Mouse (Mus musculus): ENCODE measurements around the gene Ltbr.
"Not testable (repeated sequence)": the region's sequence is repeated elsewhere in the genome, so short reads cannot be mapped to it uniquely, and the experiment has no call there.

Gene Ltbr

DNA sequence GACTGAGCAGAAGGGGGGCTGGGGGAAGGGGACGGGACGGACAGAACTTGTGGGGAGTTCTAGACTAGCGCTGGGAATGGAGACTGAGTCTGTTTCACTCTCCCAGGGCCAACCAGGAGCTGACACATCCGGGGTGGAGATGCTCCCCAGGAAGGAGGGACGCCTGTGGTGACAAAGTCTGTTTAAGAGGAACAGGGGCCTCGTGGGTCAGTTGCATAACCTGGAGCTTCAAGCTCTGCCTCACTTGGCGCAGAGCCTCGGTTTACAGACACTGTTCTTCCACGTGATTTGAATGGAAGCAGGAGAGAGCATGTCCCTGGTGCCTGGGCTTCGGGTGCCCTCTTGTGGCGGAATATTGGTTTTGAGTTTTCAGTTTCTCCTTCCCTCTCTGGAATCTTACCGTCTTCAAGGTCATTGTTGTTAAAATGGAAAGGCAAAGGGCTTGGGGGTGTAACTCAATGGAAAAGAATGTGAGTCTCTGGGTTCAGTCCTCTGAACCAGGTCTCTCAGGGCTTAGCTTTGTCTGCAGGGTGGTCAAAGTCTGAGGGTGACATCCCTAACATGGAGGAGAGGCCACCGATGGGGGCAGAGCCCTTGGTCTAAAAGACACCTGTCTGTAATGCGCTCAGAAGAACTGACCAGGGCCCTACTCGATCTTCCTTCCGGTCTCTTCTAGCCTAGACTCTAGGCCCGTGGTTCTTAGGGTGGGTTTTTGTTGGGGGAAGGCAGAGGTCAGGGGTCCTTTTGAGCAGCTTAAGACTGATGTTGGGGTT lies 42.0 kb downstream of the Ltbr start:
- peak; percentile 89 for DNase-seq (ENCODE audit: low read depth)

DNA sequence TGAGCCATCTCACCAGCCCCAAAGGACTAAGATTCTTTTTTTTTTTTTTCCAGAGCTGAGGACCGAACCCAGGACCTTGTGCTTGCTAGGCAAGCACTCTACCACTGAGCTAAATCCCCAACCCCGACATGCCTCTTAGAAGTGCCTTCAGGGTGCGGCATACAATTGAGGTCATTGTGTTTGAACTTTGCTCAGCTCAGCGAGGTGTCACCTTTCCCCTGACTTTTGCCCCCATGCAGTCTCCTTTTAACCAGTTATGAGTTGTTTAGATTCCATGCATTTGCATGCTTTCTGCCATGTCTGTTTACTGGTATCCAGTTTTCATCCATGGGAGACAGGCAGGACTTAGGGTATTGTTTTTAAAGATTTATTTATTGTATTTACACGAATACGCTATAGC lies 44.9 kb downstream of the Ltbr start:
- no peak for DNase-seq (ENCODE audit: low read depth)

DNA sequence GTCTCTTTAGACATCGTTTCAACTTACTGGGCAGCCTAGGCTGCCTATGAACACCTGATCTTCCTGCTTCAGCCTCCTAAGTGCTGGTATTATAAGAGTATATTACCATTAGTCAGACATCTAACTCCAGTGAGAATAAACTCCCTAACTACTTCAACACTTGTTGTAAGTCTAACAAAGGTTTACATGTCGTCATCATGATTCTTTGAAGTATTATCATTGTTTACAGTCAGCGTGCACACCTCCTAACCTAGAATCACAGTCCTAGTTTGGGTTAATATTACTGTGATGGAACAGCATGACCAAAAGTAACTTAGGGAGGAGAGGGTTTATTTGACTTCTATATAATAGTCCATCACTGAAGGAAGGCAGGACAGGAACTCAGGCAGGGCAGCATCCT lies 46.2 kb downstream of the Ltbr start:
- DNase-seq (ENCODE audit: low read depth) = no peak

DNA sequence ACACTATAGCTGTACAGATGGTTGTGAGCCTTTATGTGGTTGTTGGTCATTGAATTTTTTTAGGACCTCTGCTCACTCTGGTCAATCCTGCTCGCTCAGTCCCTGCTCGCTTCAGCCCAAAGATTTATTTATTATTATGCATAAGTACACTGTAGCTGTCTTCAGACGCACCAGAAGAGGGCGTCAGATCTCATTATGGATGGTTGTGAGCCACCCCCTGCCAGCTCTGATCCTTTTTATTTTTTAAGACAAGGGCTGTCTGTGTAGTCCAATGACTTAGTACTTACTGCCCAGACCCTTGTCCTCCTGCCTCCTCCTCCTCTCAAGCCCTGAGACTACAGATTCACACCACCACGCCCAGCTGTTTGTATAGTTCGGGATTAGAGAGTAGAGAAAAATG lies 47.1 kb downstream of the Ltbr start:
- not testable (repeated sequence) for DNase-seq (ENCODE audit: low read depth)

DNA sequence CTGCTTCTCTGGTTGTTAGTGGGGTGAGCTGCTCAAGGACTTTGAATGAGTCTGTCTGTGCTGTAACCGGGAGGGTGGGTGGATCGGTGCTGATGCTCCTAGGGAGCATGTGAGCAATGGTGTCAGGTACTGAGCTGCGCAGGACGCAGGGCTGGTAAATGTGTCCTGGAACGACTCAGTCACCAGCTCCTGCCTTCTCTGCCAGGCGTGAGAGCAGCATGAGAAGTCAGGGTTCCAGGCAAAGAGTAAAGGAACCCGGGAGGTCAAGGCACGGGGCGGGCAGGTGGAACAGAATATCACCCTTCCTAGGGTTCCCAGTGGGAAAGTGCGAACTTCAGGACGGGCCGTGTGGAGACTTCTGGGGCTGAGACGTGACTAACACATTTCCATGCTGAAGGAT lies 47.6 kb downstream of the Ltbr start:
- DNase-seq (ENCODE audit: low read depth) = no peak

DNA sequence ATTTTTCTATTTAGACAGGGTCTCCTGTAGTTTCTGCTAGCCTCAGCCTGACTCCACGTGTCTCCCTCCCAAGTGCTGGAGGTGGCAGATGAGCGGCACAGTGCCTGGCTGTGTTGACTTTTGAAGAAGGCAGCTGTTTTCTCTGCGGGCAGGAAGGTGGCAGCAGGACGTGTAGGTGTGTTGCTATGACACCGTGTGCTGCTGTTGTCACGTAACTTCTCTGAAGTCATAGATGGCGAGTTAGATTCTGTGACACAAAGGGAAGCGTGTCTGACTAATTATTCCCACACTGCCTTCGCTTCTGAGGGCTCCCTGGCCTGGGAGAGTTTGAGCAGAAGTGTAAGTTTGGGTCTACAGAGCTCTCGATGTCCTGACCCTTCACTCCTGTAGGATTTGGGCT lies 48.4 kb downstream of the Ltbr start:
- no peak for DNase-seq (ENCODE audit: low read depth)

DNA sequence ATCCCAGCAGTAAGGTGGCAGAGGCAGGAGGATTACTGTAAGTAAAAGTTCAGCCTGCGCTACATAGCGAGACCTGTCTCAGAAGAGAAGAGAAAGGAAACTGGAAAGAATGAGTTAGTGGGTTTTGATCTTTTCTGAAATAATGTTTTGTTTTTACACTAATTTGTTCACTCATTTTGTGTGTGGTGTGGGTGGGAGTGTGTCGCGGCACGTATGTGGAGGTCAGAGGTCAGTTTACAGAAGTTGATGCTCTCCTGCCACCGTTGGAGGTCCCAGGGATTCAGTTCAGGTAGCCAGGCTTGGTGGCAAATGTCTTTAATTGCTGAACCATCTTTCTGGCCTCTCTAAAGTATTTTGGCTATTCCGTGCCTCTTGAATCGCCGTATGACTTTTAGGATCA lies 49.5 kb downstream of the Ltbr start:
- no peak for DNase-seq (ENCODE audit: low read depth)

DNA sequence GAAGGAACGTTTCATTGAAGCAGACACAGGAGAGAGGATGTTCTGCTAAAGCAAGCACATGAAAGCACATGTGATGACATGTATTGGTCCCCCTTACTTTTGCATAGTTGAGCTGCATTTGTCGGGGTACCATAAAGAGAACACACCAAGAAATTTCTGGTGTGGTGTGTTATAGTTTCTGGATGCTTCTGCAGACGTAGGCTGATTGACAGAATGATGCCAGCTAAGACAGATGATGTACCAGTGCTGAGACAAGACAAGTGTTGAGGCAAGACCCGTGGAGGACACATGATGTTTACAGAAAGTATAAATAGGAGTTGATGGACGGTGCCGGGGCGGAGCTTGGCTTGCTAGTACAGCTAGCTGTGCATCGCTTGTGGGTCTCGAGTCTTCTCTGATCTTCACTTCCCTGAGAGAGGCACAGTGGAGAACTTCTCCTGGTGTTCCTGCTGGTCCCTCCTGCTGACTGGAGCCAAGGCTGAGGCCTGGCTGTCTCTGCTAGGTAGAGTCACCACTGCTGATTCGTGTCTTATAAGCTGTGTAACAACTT lies 53.6 kb downstream of the Ltbr start:
- no peak for DNase-seq (ENCODE audit: low read depth)
